ENCODE assay signal across 18 mouse cellular contexts in genomic region chr1:165330859-165331258, GRCm38 (mm10). TPM values are rescaled to one million over a fixed set of nuclear protein-coding genes. Genes with fewer than 3 reads are reported as not detected.
"Had no signal": no experiment of that assay in that cellular context is flagged by ENCODE, and none has a peak within 500 bp of the region (broad histone marks: within the 10 kb centered on the region; RNA-seq: fewer than 3 reads in every experiment).

No protein-coding gene starts in this region.

- H3K4me2 ChIP-seq: lung, embryonic 15.5 days; midbrain, embryonic 11.5 days; midbrain, embryonic 13.5 days; midbrain, embryonic 15.5 days; neural tube, embryonic 12.5 days; stomach, embryonic 15.5 days had no signal

- H3K27ac ChIP-seq: lung, embryonic 15.5 days; macrophage; midbrain, embryonic 13.5 days; midbrain, embryonic 15.5 days; neural tube, embryonic 12.5 days; stomach, embryonic 15.5 days; stomach, postnatal 0 days had no signal

- H3K4me3 ChIP-seq: lung, embryonic 15.5 days; megakaryocyte, embryonic 14.5 days; midbrain, embryonic 13.5 days; midbrain, embryonic 15.5 days; neural tube, embryonic 12.5 days; stomach, embryonic 15.5 days had no signal

- DNase-seq: lung, adult 2 months; lung, postnatal 14 days; lung, postnatal 36 days; right cerebral cortex, postnatal 14 days; thymus, adult 2 months; thymus, postnatal 36 days had no signal

- H3K9ac ChIP-seq: lung, embryonic 15.5 days; midbrain, embryonic 13.5 days; midbrain, embryonic 15.5 days; neural tube, embryonic 12.5 days; stomach, embryonic 15.5 days had no signal

- ATAC-seq: lung, postnatal 0 days; midbrain, embryonic 13.5 days; midbrain, embryonic 15.5 days had no signal

- H3K4me1 ChIP-seq: lung, embryonic 15.5 days; midbrain, embryonic 13.5 days; midbrain, embryonic 15.5 days; neural tube, embryonic 12.5 days; stomach, embryonic 15.5 days had no signal

- H3K27me3 ChIP-seq: lung, embryonic 15.5 days; midbrain, embryonic 13.5 days; midbrain, embryonic 15.5 days; neural tube, embryonic 12.5 days; stomach, embryonic 15.5 days had no signal

- H3K9me3 ChIP-seq: lung, embryonic 15.5 days; megakaryocyte, embryonic 14.5 days; midbrain, embryonic 13.5 days; midbrain, embryonic 15.5 days; neural tube, embryonic 12.5 days; stomach, embryonic 15.5 days had no signal

RNA-seq across cellular contexts. Expression of gene Gpr161, which starts 35.3 kb away (rescaled TPM):
- total RNA-seq: monocyte, adult 5-6 weeks; neutrophil, adult 5-6 weeks had no signal
- polyA plus RNA-seq: macrophage had no signal
